8 mouse cellular contexts compared by ENCODE assay signal in genomic region chr10:63099521-63099920, GRCm38 (mm10). TPM values are rescaled to one million over a fixed set of nuclear protein-coding genes. Genes with fewer than 3 reads are reported as not detected.
DNase-seq lines count a peak whose midpoint lies in the region; ATAC-seq and TF ChIP-seq lines count a peak whose summit lies in the region.

Atoh7 (plus strand) TSS chr10:63099651.

- peak; percentile 43; the same call in 1 of the 2 replicates for ATAC-seq in kidney, embryonic 16.5 days (ENCODE audit: low FRiP score, low TSS enrichment)
- ATAC-seq in liver, embryonic 14.5 days (ENCODE audit: insufficient read depth): no peak
- ATAC-seq in stomach, postnatal 0 days (ENCODE audit: low FRiP score, low TSS enrichment): no peak

- peak within 1 kb of the TSS; percentile 70 for H3K9ac ChIP-seq in kidney, embryonic 16.5 days (replicated peaks; ENCODE audit: low read length)
- H3K9ac ChIP-seq in liver, embryonic 14.5 days (replicated peaks): no peak within 1 kb of the TSS
- peak within 1 kb of the TSS; percentile 58 for H3K9ac ChIP-seq in stomach, postnatal 0 days (ENCODE audit: low read length)

- 4% methylated on average over 14 of the region's 16 CpGs for WGBS in kidney, embryonic 16.5 days
- 4% methylated on average over 16 of the region's 16 CpGs for WGBS in cerebellum, adult 2 months
- 15% methylated on average over 16 of the region's 16 CpGs for WGBS in liver, embryonic 14.5 days (ENCODE audit: insufficient replicate concordance)
- WGBS in stomach, postnatal 0 days: 11% methylated on average over 16 of the region's 16 CpGs

- H3K4me3 ChIP-seq in kidney, embryonic 16.5 days (ENCODE audit: low read length): peak within 1 kb of the TSS; percentile 63
- peak within 1 kb of the TSS; percentile 85 for H3K4me3 ChIP-seq in cerebellum, adult 2 months (replicated peaks; ENCODE audit: insufficient read depth, low read depth, low read length)
- peak within 1 kb of the TSS; percentile 27 to 49 for H3K4me3 ChIP-seq in liver, embryonic 14.5 days (ENCODE audit: insufficient read depth in 1 of 2, low read depth in 2 of 2, low read length in 2 of 2)
- H3K4me3 ChIP-seq in stomach, postnatal 0 days (ENCODE audit: low read depth, low read length): peak within 1 kb of the TSS; percentile 51

- peak within 1 kb of the TSS; percentile 88 for H3K4me2 ChIP-seq in kidney, embryonic 16.5 days (replicated peaks; ENCODE audit: low read depth, low read length)
- peak within 1 kb of the TSS; percentile 67 for H3K4me2 ChIP-seq in liver, embryonic 14.5 days (ENCODE audit: low read depth)
- peak within 1 kb of the TSS; percentile 90 for H3K4me2 ChIP-seq in stomach, postnatal 0 days (replicated peaks; ENCODE audit: low read depth)

- TF ChIP-seq EP300 in liver, embryonic 14.5 days (IDR thresholded peaks at IDR 0.05; ENCODE audit: low read depth): no peak
- TF ChIP-seq EP300 in stomach, postnatal 0 days (optimal IDR thresholded peaks at IDR 0.05): no peak

- peak; percentile 78 for TF ChIP-seq POLR2A in cerebellum, adult 2 months (IDR thresholded peaks at IDR 0.05; ENCODE audit: borderline replicate concordance, insufficient read depth, low read length)

- DNase-seq in kidney, postnatal 10 days: no peak
- DNase-seq in cerebellum, adult 2 months: peak; percentile 90 to 96
- DNase-seq in frontal cortex, adult 2 months (ENCODE audit: extremely low spot score in 1 of 2, low spot score in 1 of 2): peak; percentile 37 to 62
- DNase-seq in liver, embryonic 14.5 days (ENCODE audit: low read depth in 3 of 3, low spot score in 3 of 3): no peak
- no peak for DNase-seq in stomach, postnatal 0 days (ENCODE audit: low spot score)
- no peak for DNase-seq in thymus, postnatal 25 days
- DNase-seq in urinary bladder, postnatal 36 days (ENCODE audit: low spot score in 2 of 2): no peak

- no peaks in the 10 kb centered on the region; the same call in 1 of the 2 replicates for H3K9me3 ChIP-seq in kidney, embryonic 16.5 days (ENCODE audit: low read length)
- no peaks in the 10 kb centered on the region for H3K9me3 ChIP-seq in liver, embryonic 14.5 days (ENCODE audit: control insufficient read depth, low read length)
- no peaks in the 10 kb centered on the region for H3K9me3 ChIP-seq in stomach, postnatal 0 days (ENCODE audit: control insufficient read depth, low read length)

- peaks cover 41% of the 10 kb centered on the region for H3K27me3 ChIP-seq in kidney, embryonic 16.5 days (ENCODE audit: insufficient read depth, low read length)
- H3K27me3 ChIP-seq in cerebellum, adult 2 months (ENCODE audit: control insufficient read depth, insufficient read depth, low read length): no peaks in the 10 kb centered on the region
- peaks cover 33% of the 10 kb centered on the region for H3K27me3 ChIP-seq in liver, embryonic 14.5 days (ENCODE audit: control insufficient read depth, insufficient read depth, low read length)
- H3K27me3 ChIP-seq in stomach, postnatal 0 days (ENCODE audit: control insufficient read depth, insufficient read depth, low read length): no peaks in the 10 kb centered on the region

- no peak for TF ChIP-seq CTCF in cerebellum, adult 2 months (IDR thresholded peaks at IDR 0.05; ENCODE audit: borderline replicate concordance, insufficient read depth, low read depth, low read length)
- no peak for TF ChIP-seq CTCF in liver, embryonic 14.5 days (IDR thresholded peaks at IDR 0.05; ENCODE audit: low read depth)
- TF ChIP-seq CTCF in stomach, postnatal 0 days (IDR thresholded peaks at IDR 0.05; ENCODE audit: low read depth): no peak

- H3K36me3 ChIP-seq in kidney, embryonic 16.5 days (ENCODE audit: insufficient read depth, low read length): no peaks in the 10 kb centered on the region
- H3K36me3 ChIP-seq in liver, embryonic 14.5 days (replicated peaks; ENCODE audit: control insufficient read depth, insufficient read depth, low read depth): no peaks in the 10 kb centered on the region
- no peaks in the 10 kb centered on the region for H3K36me3 ChIP-seq in stomach, postnatal 0 days (ENCODE audit: control insufficient read depth, insufficient read depth, low read length)

- peaks cover 6% of the 10 kb centered on the region; the same call in 1 of the 2 replicates for H3K4me1 ChIP-seq in kidney, embryonic 16.5 days (ENCODE audit: insufficient read depth, low read length)
- H3K4me1 ChIP-seq in cerebellum, adult 2 months (ENCODE audit: control insufficient read depth, insufficient read depth, low read length): peaks cover 5% of the 10 kb centered on the region; the same call in 1 of the 2 replicates
- no peaks in the 10 kb centered on the region for H3K4me1 ChIP-seq in liver, embryonic 14.5 days (replicated peaks; ENCODE audit: control insufficient read depth in 2 of 2, insufficient read depth in 2 of 2, low read length in 1 of 2)
- 0 out of 2 replicates have a peak, but pooled peaks cover 2% of the 10 kb centered on the region for H3K4me1 ChIP-seq in stomach, postnatal 0 days (replicated peaks; ENCODE audit: control insufficient read depth, insufficient read depth)

- no peak within 1 kb of the TSS for H3K27ac ChIP-seq in kidney, embryonic 16.5 days (ENCODE audit: low read length)
- peak within 1 kb of the TSS; percentile 100 for H3K27ac ChIP-seq in cerebellum, adult 2 months (ENCODE audit: insufficient read depth, low read length)
- H3K27ac ChIP-seq in liver, embryonic 14.5 days: no peak within 1 kb of the TSS
- H3K27ac ChIP-seq in stomach, postnatal 0 days (replicated peaks): no peak within 1 kb of the TSS

RNA-seq across cellular contexts. Expression of gene Atoh7, which starts in this region (rescaled TPM):
- polyA plus RNA-seq in kidney, embryonic 16.5 days (2015; fragmentation: Nextera tagmentation; extraction: Ambion mirVana): not detected in 2 replicates
- polyA plus RNA-seq in cerebellum, adult 2 months (2012; rRNA removed): 18.5 and 22.6 TPM in 2 replicates
- polyA plus RNA-seq in frontal cortex, adult 2 months (2012; rRNA removed): 2.2 and 2.4 TPM in 2 replicates
- 0.02 TPM in 1 of 2 replicates, not detected in the other for polyA plus RNA-seq in liver, embryonic 14.5 days (2012; rRNA removed)
- not detected in 2 replicates for polyA plus RNA-seq in liver, embryonic 14.5 days (2014; fragmentation: Nextera tagmentation; extraction: Ambion mirVana)
- polyA plus RNA-seq in stomach, postnatal 0 days (2015; fragmentation: Nextera tagmentation; extraction: Ambion mirVana): 0.18 TPM in 1 of 2 replicates, not detected in the other

Comparison
In these comparisons a context has a peak if more than half of its experiments do, and no peak if none do; other contexts are left out.
1. Peak in ATAC-seq, H3K4me3 ChIP-seq, H3K9ac ChIP-seq and H3K4me2 ChIP-seq in kidney, embryonic 16.5 days; RNA of the gene not detected or under 1 TPM.
2. DNase-seq: peak in cerebellum, adult 2 months (2 of 2) and frontal cortex, adult 2 months (2 of 2); none in kidney, postnatal 10 days (single experiment), liver, embryonic 14.5 days (0 of 3), stomach, postnatal 0 days (single experiment), thymus, postnatal 25 days (single experiment) and urinary bladder, postnatal 36 days (0 of 2).
3. Peak in every context shown above with its lines, with median percentiles within 50 percentile points of each other: H3K4me2 ChIP-seq and H3K4me3 ChIP-seq.